Mouse (Mus musculus) kidney, embryonic 15.5 days (tissue): ENCODE measurements around the gene E130218I03Rik. TPM values are rescaled to one million over a fixed set of nuclear protein-coding genes. Genes with fewer than 3 reads are reported as not detected.

Source experiments
- ATAC-seq: fragments of 200-750 bp; cut with Nextera tagmentation; replicated peaks from 2 replicates; pipeline ENCODE4 v1.8.0; 2017; ENCODE audit warnings: moderate TSS enrichment; ENCODE audit not compliant: low FRiP score
- H3K27ac ChIP-seq: fragments of 300-500 bp; sonication (generic); 2 replicates; pipeline ENCODE4 v1.5.1; 2015; ENCODE audit warnings: mild to moderate bottlenecking, inconsistent platforms
- H3K27me3 ChIP-seq: fragments of 300-500 bp; sonication (generic); 2 replicates; pipeline ENCODE4 v1.6.1; 2015; ENCODE audit warnings: inconsistent platforms
- H3K36me3 ChIP-seq: fragments of 300-500 bp; sonication (generic); 2 replicates; pipeline ENCODE4 v1.6.1; 2015; ENCODE audit warnings: inconsistent platforms
- H3K4me1 ChIP-seq: fragments of 300-500 bp; sonication (generic); 2 replicates; pipeline ENCODE4 v1.6.1; 2015; ENCODE audit warnings: inconsistent platforms
- H3K4me2 ChIP-seq: fragments of 300-500 bp; sonication (generic); 2 replicates; pipeline ENCODE4 v1.6.1; 2015; ENCODE audit warnings: moderate library complexity, mild to moderate bottlenecking, inconsistent platforms
- H3K4me3 ChIP-seq: fragments of 300-500 bp; sonication (generic); replicated peaks from 2 replicates; pipeline ENCODE4 v1.5.1; 2015; ENCODE audit warnings: mild to moderate bottlenecking, inconsistent platforms
- H3K9ac ChIP-seq: fragments of 300-500 bp; sonication (generic); 2 replicates; pipeline ENCODE4 v1.6.1; 2015; ENCODE audit warnings: mild to moderate bottlenecking, inconsistent platforms
- H3K9me3 ChIP-seq: fragments of 300-500 bp; sonication (generic); replicated peaks from 2 replicates; pipeline ENCODE4 v1.6.1; 2016; ENCODE audit warnings: inconsistent platforms
- WGBS: fragments of 180-500 bp; shearing (Covaris S2); methylation state at CpG from one replicate; pipeline ENCODE4 v1.1.7; 2015; ENCODE audit warnings: mixed read lengths; 5-methylcytosine and 5-hydroxymethylcytosine counted together
- polyA plus RNA-seq: library from polyadenylated mRNA; unstranded; fragments of >200 nt; fragmentation: Nextera tagmentation; extraction: Ambion mirVana; gene quantifications from 2 replicates; pipeline ENCODE4 v1.2.1, GENCODE M21; 2015

The E130218I03Rik gene
- polyA plus RNA-seq, 1 experiment from 2014 or later = 0.26 TPM

GRCm38 (mm10) chr4:134238686-134239085 lies 4.8 kb upstream of the E130218I03Rik start:
- no peaks in the 10 kb centered on the region for H3K9me3 ChIP-seq
- H3K4me2 ChIP-seq = peak overlapping the region; percentile 64
- WGBS = 11% methylated on average over 10 of the region's 10 CpGs
- peaks cover 12% of the 10 kb centered on the region for H3K27me3 ChIP-seq
- H3K4me3 ChIP-seq = peak overlapping the region; percentile 43
- H3K9ac ChIP-seq = peak overlapping the region; percentile 27; the same call in 1 of the 2 replicates
- no peak overlapping the region for H3K27ac ChIP-seq
- ATAC-seq = no peak
- peaks cover 4% of the 10 kb centered on the region; the same call in 1 of the 2 replicates for H3K36me3 ChIP-seq
- peaks cover 24% of the 10 kb centered on the region for H3K4me1 ChIP-seq

- under 1% methylated on average over 60 of the region's 60 CpGs for WGBS
- H3K27ac ChIP-seq = no peak within 1 kb of the TSS
- peaks cover 7% of the 10 kb centered on the region; the same call in 1 of the 2 replicates for H3K36me3 ChIP-seq
- ATAC-seq = peak; percentile 77
- H3K9me3 ChIP-seq = no peaks in the 10 kb centered on the region
- peak within 1 kb of the TSS; percentile 61 for H3K4me3 ChIP-seq
- H3K4me2 ChIP-seq = peak within 1 kb of the TSS; percentile 79
- H3K9ac ChIP-seq = peak within 1 kb of the TSS; percentile 63
- peaks cover 41% of the 10 kb centered on the region for H3K27me3 ChIP-seq
- H3K4me1 ChIP-seq = peaks cover 34% of the 10 kb centered on the region
These were observed 1.8 kb downstream of the E130218I03Rik start, which contains the start of gene Zfp593 for GRCm38 (mm10) chr4:134245148-134245843. Gene Zfp593, minus strand, starts transcription at chr4:134245592.

GRCm38 (mm10) chr4:134246256-134246655 lies 2.8 kb downstream of the E130218I03Rik start:
- ATAC-seq = no peak
- H3K9ac ChIP-seq = no peak overlapping the region
- H3K36me3 ChIP-seq = peaks cover 7% of the 10 kb centered on the region; the same call in 1 of the 2 replicates
- 0 out of 2 replicates have a peak overlapping the region, but pooled peaks have one; percentile 79 for H3K4me2 ChIP-seq
- H3K9me3 ChIP-seq = no peaks in the 10 kb centered on the region
- peak overlapping the region; percentile 61; the same call in 1 of the 2 replicates for H3K4me3 ChIP-seq
- WGBS = 48% methylated on average over 4 of the region's 4 CpGs
- H3K27ac ChIP-seq = no peak overlapping the region
- peaks cover 51% of the 10 kb centered on the region for H3K27me3 ChIP-seq
- H3K4me1 ChIP-seq = peaks cover 44% of the 10 kb centered on the region

- WGBS = 77% methylated on average over 7 of the region's 7 CpGs
- Histone ChIP-seq H3K27ac (no peak within 1 kb of the TSS), H3K27me3 (peaks cover 56% of the 10 kb centered on the region), H3K4me2 (peak within 1 kb of the TSS; percentile 79), H3K4me1 (peaks cover 49% of the 10 kb centered on the region), H3K4me3 (peak within 1 kb of the TSS; percentile 61), H3K9ac (no peak within 1 kb of the TSS), H3K36me3 (peaks cover 7% of the 10 kb centered on the region; the same call in 1 of the 2 replicates), H3K9me3 (no peaks in the 10 kb centered on the region)
- no peak for ATAC-seq
These were observed 3.3 kb downstream of the E130218I03Rik start, which contains the start of gene Gm30191 for GRCm38 (mm10) chr4:134246719-134247258. Gene Gm30191, plus strand, starts transcription at chr4:134246935.

GRCm38 (mm10) chr4:134249651-134250050 lies 6.2 kb downstream of the E130218I03Rik start:
- 1% methylated on average over 30 of the region's 30 CpGs for WGBS
- Histone ChIP-seq H3K27ac (no peak overlapping the region), H3K9ac (no peak overlapping the region), H3K36me3 (no peaks in the 10 kb centered on the region), H3K9me3 (no peaks in the 10 kb centered on the region), H3K4me2 (peak overlapping the region; percentile 86), H3K4me1 (peaks cover 67% of the 10 kb centered on the region), H3K27me3 (peaks cover 85% of the 10 kb centered on the region), H3K4me3 (peak overlapping the region; percentile 47)
- ATAC-seq = peak; percentile 25; the same call in 1 of the 2 replicates

GRCm38 (mm10) chr4:134250116-134250929 lies 6.9 kb downstream of the E130218I03Rik start:
- H3K4me2 ChIP-seq = peak overlapping the region; percentile 86

GRCm38 (mm10) chr4:134250930-134251240 lies 7.4 kb downstream of the E130218I03Rik start:
- H3K36me3 ChIP-seq = no peaks in the 10 kb centered on the region
- H3K9ac ChIP-seq = peak overlapping the region; percentile 51
- ATAC-seq = no peak
- H3K27me3 ChIP-seq = peaks cover 91% of the 10 kb centered on the region
- peak overlapping the region; percentile 47 for H3K4me3 ChIP-seq
- H3K9me3 ChIP-seq = no peaks in the 10 kb centered on the region
- H3K27ac ChIP-seq = no peak overlapping the region
- 11% methylated on average over 10 of the region's 10 CpGs for WGBS
- peaks cover 70% of the 10 kb centered on the region for H3K4me1 ChIP-seq
- peak overlapping the region; percentile 86 for H3K4me2 ChIP-seq

More at GRCm38 (mm10) chr4:134250116-134250929, 6.9 kb downstream of the E130218I03Rik start:
- Histone ChIP-seq H3K27me3 (peaks cover 91% of the 10 kb centered on the region), H3K27ac (no peak overlapping the region), H3K9me3 (no peaks in the 10 kb centered on the region), H3K4me3 (peak overlapping the region; percentile 47), H3K36me3 (no peaks in the 10 kb centered on the region), H3K4me1 (peaks cover 70% of the 10 kb centered on the region), H3K9ac (no peak overlapping the region)
- ATAC-seq = no peak
- 13% methylated on average over 27 of the region's 27 CpGs for WGBS

- Histone ChIP-seq H3K9me3 (no peaks in the 10 kb centered on the region), H3K27me3 (peaks cover 87% of the 10 kb centered on the region), H3K4me3 (peak overlapping the region; percentile 47), H3K9ac (peak overlapping the region; percentile 51), H3K4me2 (peak overlapping the region; percentile 86), H3K27ac (no peak overlapping the region), H3K4me1 (peaks cover 71% of the 10 kb centered on the region), H3K36me3 (no peaks in the 10 kb centered on the region)
- ATAC-seq = no peak
- WGBS = under 1% methylated on average over 90 of the region's 91 CpGs
These were observed 8.0 kb downstream of the E130218I03Rik start for GRCm38 (mm10) chr4:134251241-134252130.

GRCm38 (mm10) chr4:134252131-134252910 lies 8.9 kb downstream of the E130218I03Rik start:
- Histone ChIP-seq H3K27me3 (peaks cover 79% of the 10 kb centered on the region), H3K9me3 (no peaks in the 10 kb centered on the region), H3K4me1 (peaks cover 79% of the 10 kb centered on the region), H3K9ac (0 out of 2 replicates have a peak overlapping the region, but pooled peaks have one; percentile 51), H3K36me3 (no peaks in the 10 kb centered on the region), H3K27ac (peak overlapping the region; percentile 61), H3K4me2 (peak overlapping the region; percentile 86), H3K4me3 (peak overlapping the region; percentile 47)
- 11% methylated on average over 22 of the region's 22 CpGs for WGBS
- no peak for ATAC-seq

- H3K27ac ChIP-seq = peak overlapping the region; percentile 61
- no peaks in the 10 kb centered on the region for H3K9me3 ChIP-seq
- peak overlapping the region; percentile 30 for H3K9ac ChIP-seq
- H3K36me3 ChIP-seq = no peaks in the 10 kb centered on the region
- WGBS = 9% methylated on average over 15 of the region's 15 CpGs
- no peak for ATAC-seq
- peak overlapping the region; percentile 47 for H3K4me3 ChIP-seq
- peaks cover 71% of the 10 kb centered on the region for H3K27me3 ChIP-seq
- peak overlapping the region; percentile 86 for H3K4me2 ChIP-seq
- peaks cover 87% of the 10 kb centered on the region for H3K4me1 ChIP-seq
These were observed 9.7 kb downstream of the E130218I03Rik start for GRCm38 (mm10) chr4:134252911-134253721.
